Mouse (Mus musculus) ES-E14 (cell line): Measurements from ENCODE around the gene Prickle2. TPM values are rescaled to one million over a fixed set of nuclear protein-coding genes. Genes with fewer than 3 reads are reported as not detected.

Source experiments
- DNase-seq: peaks from one replicate; pipeline ENCODE4 v3.0.0-alpha.2; 2013; ENCODE audit warnings: low read depth, low spot score
- H3K27ac ChIP-seq: 2 replicates; pipeline ENCODE4 v1.5.1; 2012; ENCODE audit warnings: low read depth, mild to moderate bottlenecking, low read length, moderate library complexity, mixed read lengths; ENCODE audit not compliant: poor library complexity, insufficient read depth, severe bottlenecking
- H3K36me3 ChIP-seq: 2 replicates; pipeline ENCODE4 v1.6.1; 2012; ENCODE audit warnings: mild to moderate bottlenecking, low read length, moderate library complexity, mixed read lengths; ENCODE audit not compliant: control insufficient read depth, poor library complexity, insufficient read depth, severe bottlenecking
- H3K4me1 ChIP-seq, 2 experiments: fragments of 150-350 bp in 1 of 2; sonication (generic) in 1 of 2; 2 replicates each; pipeline ENCODE4 v1.6.1; 2012; ENCODE audit warnings: low read length in 2 of 2, mild to moderate bottlenecking in 1 of 2, mixed read lengths in 1 of 2; ENCODE audit not compliant: control insufficient read depth in 2 of 2, insufficient read depth in 2 of 2, poor library complexity in 1 of 2
- H3K4me3 ChIP-seq, 2 experiments: fragments of 150-350 bp in 1 of 2; sonication (generic) in 1 of 2; 2 replicates each; pipeline ENCODE4 v1.5.1; 2012; ENCODE audit warnings: low read length in 2 of 2, low read depth in 1 of 2, mild to moderate bottlenecking in 1 of 2, mixed read lengths in 1 of 2; ENCODE audit not compliant: insufficient read depth in 1 of 2, poor library complexity in 1 of 2, severe bottlenecking in 1 of 2
- H3K9ac ChIP-seq: 2 replicates; pipeline ENCODE4 v1.6.1; 2012; ENCODE audit warnings: low read depth, mild to moderate bottlenecking, low read length, mixed read lengths; ENCODE audit not compliant: poor library complexity, insufficient read depth, severe bottlenecking
- H3K9me3 ChIP-seq: fragments of 150-350 bp; sonication (generic); 2 replicates; pipeline ENCODE4 v1.6.1; 2012; ENCODE audit warnings: low read depth, mild to moderate bottlenecking, low read length; ENCODE audit not compliant: control insufficient read depth, insufficient read depth
- CHD2 ChIP-seq: IDR thresholded peaks from 2 replicates; pipeline ENCODE4 v1.6.1; 2014; ENCODE audit warnings: mild to moderate bottlenecking, low read depth, low read length, inconsistent platforms
- HCFC1 ChIP-seq: IDR thresholded peaks from 2 replicates; pipeline ENCODE4 v1.6.1; 2012; ENCODE audit warnings: low read length, inconsistent platforms, borderline replicate concordance; ENCODE audit not compliant: insufficient read depth
- MAFK ChIP-seq: IDR thresholded peaks from 2 replicates; pipeline ENCODE4 v1.6.1; 2014; ENCODE audit warnings: mild to moderate bottlenecking, low read depth, low read length, inconsistent platforms; ENCODE audit not compliant: insufficient read depth
- ZC3H11A ChIP-seq: IDR thresholded peaks from 2 replicates; pipeline ENCODE4 v1.6.1; 2012; ENCODE audit warnings: low read depth, mild to moderate bottlenecking, inconsistent platforms, low read length, borderline replicate concordance
- ZNF384 ChIP-seq: IDR thresholded peaks from 2 replicates; pipeline ENCODE4 v1.6.1; 2012; ENCODE audit warnings: low read depth, low read length, inconsistent platforms
- in situ Hi-C, 2 experiments: fragments of 600-800 bp; cut with MboI; formaldehyde crosslinking; loops; one replicate each; pipeline ENCODE4 v1.15.1; 2025; ENCODE audit warnings: low sequenced_read_pairs in 2 of 2, inconsistent platforms in 1 of 2; ENCODE audit not compliant: unreplicated experiment in 2 of 2
- total RNA-seq: library from RNA; depleted of rRNA; stranded (reverse); fragments of 300-350 nt; gene quantifications from 2 replicates; pipeline ENCODE4 v1.2.3, GENCODE M21; 2012

Gene Prickle2
- total RNA-seq, 1 experiment, result 1.2 TPM

GRCm38 (mm10) chr6:92687317-92687716 lies 18.6 kb downstream of the Prickle2 start:
- Histone ChIP-seq H3K36me3 (no peaks in the 10 kb centered on the region), H3K9me3 (no peaks in the 10 kb centered on the region), H3K4me3 (no peak overlapping the region), H3K27ac (no peak overlapping the region), H3K4me1 (no peaks in the 10 kb centered on the region), H3K9ac (no peak overlapping the region)
- TF ChIP-seq ZNF384 (no peak), ZC3H11A (no peak), MAFK (no peak), HCFC1 (no peak), CHD2 (no peak)
- in situ Hi-C loops, result no loop called here
- DNase-seq, result no peak

- Histone ChIP-seq H3K36me3 (no peaks in the 10 kb centered on the region), H3K9ac (no peak overlapping the region), H3K4me1 (no peaks in the 10 kb centered on the region), H3K27ac (no peak overlapping the region), H3K4me3 (no peak overlapping the region), H3K9me3 (no peaks in the 10 kb centered on the region)
- no peak for DNase-seq
- in situ Hi-C loops, result no loop called here
- TF ChIP-seq ZNF384 (no peak), ZC3H11A (no peak), MAFK (no peak), CHD2 (no peak), HCFC1 (no peak)
These were observed 31.5 kb downstream of the Prickle2 start for GRCm38 (mm10) chr6:92674394-92674925.

- Histone ChIP-seq H3K27ac (no peak overlapping the region), H3K9me3 (no peaks in the 10 kb centered on the region), H3K9ac (no peak overlapping the region), H3K36me3 (no peaks in the 10 kb centered on the region), H3K4me3 (no peak overlapping the region), H3K4me1 (no peaks in the 10 kb centered on the region)
- no peak for TF ChIP-seq HCFC1
- TF ChIP-seq CHD2, result no peak
- no peak for TF ChIP-seq ZNF384
- TF ChIP-seq ZC3H11A, result no peak
- TF ChIP-seq MAFK, result no peak
- no peak for DNase-seq
- in situ Hi-C loops, result no loop called here
These were observed 35.3 kb downstream of the Prickle2 start for GRCm38 (mm10) chr6:92670518-92671147.

- no peak for TF ChIP-seq ZC3H11A
- no peak for TF ChIP-seq MAFK
- TF ChIP-seq ZNF384, result no peak
- no peak for TF ChIP-seq HCFC1
- TF ChIP-seq CHD2, result no peak
- no peaks in the 10 kb centered on the region for H3K9me3 ChIP-seq
- H3K4me1 ChIP-seq, result no peaks in the 10 kb centered on the region
- DNase-seq, result no peak
- in situ Hi-C loops, result no loop called here
- no peaks in the 10 kb centered on the region for H3K36me3 ChIP-seq
- no peak overlapping the region for H3K4me3 ChIP-seq
- no peak overlapping the region for H3K27ac ChIP-seq
- no peak overlapping the region for H3K9ac ChIP-seq
These were observed 36.3 kb downstream of the Prickle2 start for GRCm38 (mm10) chr6:92669623-92670022.

GRCm38 (mm10) chr6:92667544-92667943 lies 38.4 kb downstream of the Prickle2 start:
- Histone ChIP-seq H3K4me3 (no peak overlapping the region), H3K9ac (no peak overlapping the region), H3K9me3 (no peaks in the 10 kb centered on the region), H3K36me3 (no peaks in the 10 kb centered on the region), H3K4me1 (no peaks in the 10 kb centered on the region), H3K27ac (no peak overlapping the region)
- in situ Hi-C loops, result no loop called here
- TF ChIP-seq ZNF384 (no peak), MAFK (no peak), CHD2 (no peak), HCFC1 (no peak), ZC3H11A (no peak)
- DNase-seq, result no peak
